Mouse (Mus musculus) neural tube, embryonic 11.5 days (tissue): ENCODE measurements at regions not wholly inside any gene's neighbourhood (a gene's known extent, or its start where the extent isn't known, plus 50 kb on each side); places are given as distances from the start of the nearest gene placed in this dataset.

ENCODE experiments used
- ATAC-seq: fragments of 200-750 bp; cut with Nextera tagmentation; 2 replicates; pipeline ENCODE4 v1.8.0; 2017; ENCODE audit warnings: moderate number of reproducible peaks, mild to moderate bottlenecking, moderate TSS enrichment, moderate library complexity; ENCODE audit not compliant: insufficient read depth, low FRiP score, low TSS enrichment
- DNase-seq: peaks from one replicate; pipeline ENCODE4 v3.0.0-alpha.2; 2015; ENCODE audit warnings: low spot score
- H3K27ac ChIP-seq: fragments of 300-500 bp; sonication (generic); 2 replicates; pipeline ENCODE4 v1.5.1; 2014; ENCODE audit warnings: low read depth, mild to moderate bottlenecking, low read length
- H3K27me3 ChIP-seq: fragments of 300-500 bp; sonication (generic); 2 replicates; pipeline ENCODE4 v1.6.1; 2014; ENCODE audit warnings: mild to moderate bottlenecking, low read length, mixed read lengths; ENCODE audit not compliant: control insufficient read depth, insufficient read depth
- H3K36me3 ChIP-seq: fragments of 300-500 bp; sonication (generic); 2 replicates; pipeline ENCODE4 v1.6.1; 2014; ENCODE audit warnings: mild to moderate bottlenecking, low read length, moderate library complexity, mixed read lengths; ENCODE audit not compliant: control insufficient read depth, insufficient read depth
- H3K4me1 ChIP-seq: fragments of 300-500 bp; sonication (generic); 2 replicates; pipeline ENCODE4 v1.6.1; 2014; ENCODE audit warnings: low read length, mixed read lengths; ENCODE audit not compliant: control insufficient read depth, insufficient read depth
- H3K4me2 ChIP-seq: fragments of 300-500 bp; sonication (generic); 2 replicates; pipeline ENCODE4 v1.6.1; 2014; ENCODE audit warnings: low read depth, mild to moderate bottlenecking, moderate library complexity
- H3K4me3 ChIP-seq: fragments of 300-500 bp; sonication (generic); 2 replicates; pipeline ENCODE4 v1.5.1; 2014; ENCODE audit warnings: low read depth, low read length
- H3K9ac ChIP-seq: fragments of 300-500 bp; sonication (generic); 2 replicates; pipeline ENCODE4 v1.6.1; 2014; ENCODE audit warnings: mild to moderate bottlenecking, low read length
- H3K9me3 ChIP-seq: fragments of 300-500 bp; sonication (generic); 2 replicates; pipeline ENCODE4 v1.6.1; 2016; ENCODE audit warnings: low read length; ENCODE audit not compliant: control insufficient read depth
- WGBS: fragments of 180-500 bp; shearing (Covaris S2); extraction: QIAGEN DNeasy Blood & Tissue Kit; methylation state at CpG from one replicate; pipeline ENCODE4 v1.1.7; 2014; 5-methylcytosine and 5-hydroxymethylcytosine counted together

- DNase-seq (no peak), ATAC-seq (no peak)
- H3K9ac ChIP-seq: no peak overlapping the region
- no peak overlapping the region for H3K4me2 ChIP-seq
- H3K4me1 ChIP-seq: no peaks in the 10 kb centered on the region
- no peaks in the 10 kb centered on the region for H3K27me3 ChIP-seq
- no peak overlapping the region for H3K27ac ChIP-seq
- H3K36me3 ChIP-seq: no peaks in the 10 kb centered on the region
- H3K4me3 ChIP-seq: no peak overlapping the region
- whole genome bisulfite sequencing: 72% methylated on average over 4 of the region's 4 CpGs
- H3K9me3 ChIP-seq: no peaks in the 10 kb centered on the region
These were observed 61.6 kb upstream of the Pdc start for GRCm38 (mm10) chr1:150257596-150257995.

GRCm38 (mm10) chr1:150260355-150260754 is 58.9 kb upstream of the Pdc start:
- H3K27ac ChIP-seq: no peak overlapping the region
- 79% methylated on average over 1 of the region's 1 CpGs for WGBS

GRCm38 (mm10) chr1:150266502-150266901 is 52.7 kb upstream of the Pdc start:
- Histone ChIP-seq H3K4me3 (no peak overlapping the region), H3K4me2 (no peak overlapping the region), H3K9ac (no peak overlapping the region), H3K4me1 (no peaks in the 10 kb centered on the region), H3K9me3 (no peaks in the 10 kb centered on the region), H3K27ac (no peak overlapping the region), H3K27me3 (no peaks in the 10 kb centered on the region), H3K36me3 (no peaks in the 10 kb centered on the region)
- ATAC-seq (peak; percentile 58; the same call in 1 of the 2 replicates), DNase-seq (peak; percentile 33)
- WGBS: 47% methylated on average over 3 of the region's 3 CpGs

More at GRCm38 (mm10) chr1:150260355-150260754, 58.9 kb upstream of the Pdc start:
- no peak for DNase-seq
- Histone ChIP-seq H3K9ac (no peak overlapping the region), H3K27me3 (no peaks in the 10 kb centered on the region), H3K9me3 (no peaks in the 10 kb centered on the region), H3K4me1 (no peaks in the 10 kb centered on the region), H3K36me3 (no peaks in the 10 kb centered on the region), H3K4me3 (no peak overlapping the region), H3K4me2 (no peak overlapping the region)
- no peak for ATAC-seq

GRCm38 (mm10) chr1:150267003-150267402 is 52.2 kb upstream of the Pdc start:
- Histone ChIP-seq H3K27ac (no peak overlapping the region), H3K27me3 (no peaks in the 10 kb centered on the region), H3K4me1 (no peaks in the 10 kb centered on the region), H3K4me2 (no peak overlapping the region), H3K9ac (no peak overlapping the region), H3K4me3 (no peak overlapping the region), H3K36me3 (no peaks in the 10 kb centered on the region), H3K9me3 (no peaks in the 10 kb centered on the region)
- ATAC-seq (peak; percentile 35; the same call in 1 of the 2 replicates), DNase-seq (no peak)
- WGBS: 79% methylated on average over 3 of the region's 3 CpGs
